Mouse (Mus musculus) intestine, embryonic 15.5 days (tissue): ENCODE data around the gene Tcp1. TPM values are rescaled to one million over a fixed set of nuclear protein-coding genes. Genes with fewer than 3 reads are reported as not detected.
"Not testable (repeated sequence)": the region's sequence is repeated elsewhere in the genome, so short reads cannot be mapped to it uniquely, and the experiment has no call there.

Source experiments
- ATAC-seq: fragments of 200-750 bp; cut with Nextera tagmentation; 2 replicates; pipeline ENCODE4 v1.8.0; 2017; ENCODE audit warnings: moderate TSS enrichment, moderate library complexity
- H3K27ac ChIP-seq: fragments of 300-500 bp; sonication (generic); 2 replicates; pipeline ENCODE4 v1.5.1; 2015; ENCODE audit warnings: mild to moderate bottlenecking, inconsistent platforms
- H3K27me3 ChIP-seq: fragments of 300-500 bp; sonication (generic); replicated peaks from 2 replicates; pipeline ENCODE4 v1.6.1; 2015; ENCODE audit warnings: inconsistent platforms
- H3K36me3 ChIP-seq: fragments of 300-500 bp; sonication (generic); 2 replicates; pipeline ENCODE4 v1.6.1; 2015; ENCODE audit warnings: inconsistent platforms
- H3K4me1 ChIP-seq: fragments of 300-500 bp; sonication (generic); replicated peaks from 2 replicates; pipeline ENCODE4 v1.6.1; 2015; ENCODE audit warnings: inconsistent platforms
- H3K4me2 ChIP-seq: fragments of 300-500 bp; sonication (generic); replicated peaks from 2 replicates; pipeline ENCODE4 v1.6.1; 2015; ENCODE audit warnings: mild to moderate bottlenecking, inconsistent platforms
- H3K4me3 ChIP-seq: fragments of 300-500 bp; sonication (generic); replicated peaks from 2 replicates; pipeline ENCODE4 v1.5.1; 2015; ENCODE audit warnings: inconsistent platforms
- H3K9ac ChIP-seq: fragments of 300-500 bp; sonication (generic); 2 replicates; pipeline ENCODE4 v1.6.1; 2015; ENCODE audit warnings: inconsistent platforms
- H3K9me3 ChIP-seq: fragments of 300-500 bp; sonication (generic); 2 replicates; pipeline ENCODE4 v1.6.1; 2016; ENCODE audit warnings: inconsistent platforms
- WGBS: fragments of 180-500 bp; shearing (Covaris S2); methylation state at CpG from one replicate; pipeline ENCODE4 v1.1.7; 2015; 5-methylcytosine and 5-hydroxymethylcytosine counted together
- polyA plus RNA-seq: library from polyadenylated mRNA; unstranded; fragments of >200 nt; fragmentation: Nextera tagmentation; extraction: Ambion mirVana; gene quantifications from 2 replicates; pipeline ENCODE4 v1.2.1, GENCODE M21; 2015

Tcp1 gene
- polyA plus RNA-seq, 1 experiment from 2014 or later: 437 TPM

GRCm38 (mm10) chr17:12916588-12917380 is 1.3 kb downstream of the Tcp1 start:
- Histone ChIP-seq H3K9ac (peak overlapping the region; percentile 96), H3K9me3 (no peaks in the 10 kb centered on the region), H3K4me2 (peak overlapping the region; percentile 57), H3K4me3 (peak overlapping the region; percentile 92), H3K27me3 (no peaks in the 10 kb centered on the region), H3K27ac (peak overlapping the region; percentile 92), H3K36me3 (peaks cover 29% of the 10 kb centered on the region), H3K4me1 (0 out of 2 replicates have a peak, but pooled peaks cover 3% of the 10 kb centered on the region)
- ATAC-seq: peak; percentile 65
- under 1% methylated on average over 40 of the region's 40 CpGs for WGBS

GRCm38 (mm10) chr17:12921073-12921472 is 5.6 kb downstream of the Tcp1 start:
- H3K36me3 ChIP-seq: peaks cover 54% of the 10 kb centered on the region
- WGBS: 84% methylated on average over 1 of the region's 1 CpGs
- ATAC-seq: no peak

GRCm38 (mm10) chr17:12925001-12925400 is 9.5 kb downstream of the Tcp1 start:
- Histone ChIP-seq H3K4me3 (no peak overlapping the region), H3K27ac (no peak overlapping the region), H3K27me3 (no peaks in the 10 kb centered on the region), H3K4me1 (no peaks in the 10 kb centered on the region), H3K9me3 (no peaks in the 10 kb centered on the region), H3K4me2 (no peak overlapping the region), H3K36me3 (peaks cover 48% of the 10 kb centered on the region), H3K9ac (no peak overlapping the region)
- WGBS: 89% methylated on average over 3 of the region's 3 CpGs
- no peak for ATAC-seq

More at GRCm38 (mm10) chr17:12921073-12921472, 5.6 kb downstream of the Tcp1 start:
- no peak overlapping the region for H3K4me2 ChIP-seq
- H3K9me3 ChIP-seq: no peaks in the 10 kb centered on the region
- H3K27me3 ChIP-seq: no peaks in the 10 kb centered on the region
- H3K27ac ChIP-seq: no peak overlapping the region
- H3K9ac ChIP-seq: no peak overlapping the region
- H3K4me3 ChIP-seq: no peak overlapping the region
- no peaks in the 10 kb centered on the region for H3K4me1 ChIP-seq

GRCm38 (mm10) chr17:12925703-12926180 is 10.2 kb downstream of the Tcp1 start:
- peak; percentile 64 for ATAC-seq
- H3K36me3 ChIP-seq: peaks cover 44% of the 10 kb centered on the region
- H3K27ac ChIP-seq: no peak overlapping the region
- no peak overlapping the region for H3K4me3 ChIP-seq
- no peaks in the 10 kb centered on the region for H3K4me1 ChIP-seq
- WGBS: 88% methylated on average over 8 of the region's 8 CpGs
- H3K9me3 ChIP-seq: no peaks in the 10 kb centered on the region
- H3K27me3 ChIP-seq: no peaks in the 10 kb centered on the region
- H3K4me2 ChIP-seq: no peak overlapping the region
- H3K9ac ChIP-seq: no peak overlapping the region

GRCm38 (mm10) chr17:12931576-12931975 is 16.1 kb downstream of the Tcp1 start:
- H3K9ac ChIP-seq, H3K4me3 ChIP-seq: not testable (repeated sequence)

GRCm38 (mm10) chr17:12935719-12936118 is 20.2 kb downstream of the Tcp1 start:
- WGBS: 51% methylated on average over 4 of the region's 4 CpGs
- Histone ChIP-seq H3K4me3 (no peak overlapping the region), H3K27ac (no peak overlapping the region), H3K9me3 (no peaks in the 10 kb centered on the region), H3K36me3 (no peaks in the 10 kb centered on the region), H3K9ac (no peak overlapping the region), H3K27me3 (no peaks in the 10 kb centered on the region), H3K4me1 (peaks cover 5% of the 10 kb centered on the region; the same call in 1 of the 2 replicates), H3K4me2 (no peak overlapping the region)
- peak; percentile 56 for ATAC-seq

More at GRCm38 (mm10) chr17:12931576-12931975, 16.1 kb downstream of the Tcp1 start:
- ATAC-seq, H3K4me1 ChIP-seq, H3K27me3 ChIP-seq, H3K27ac ChIP-seq, H3K36me3 ChIP-seq, H3K9me3 ChIP-seq, H3K4me2 ChIP-seq: not testable (repeated sequence)
- WGBS: 91% methylated on average over 5 of the region's 5 CpGs

GRCm38 (mm10) chr17:12937412-12937970 is 22.0 kb downstream of the Tcp1 start:
- 84% methylated on average over 2 of the region's 2 CpGs for WGBS
- no peak for ATAC-seq

GRCm38 (mm10) chr17:12938077-12938476 is 22.6 kb downstream of the Tcp1 start:
- Histone ChIP-seq H3K36me3 (peaks cover 3% of the 10 kb centered on the region; the same call in 1 of the 2 replicates), H3K4me2 (no peak overlapping the region), H3K9ac (no peak overlapping the region), H3K4me3 (no peak overlapping the region), H3K27me3 (no peaks in the 10 kb centered on the region), H3K27ac (no peak overlapping the region), H3K4me1 (peaks cover 6% of the 10 kb centered on the region; the same call in 1 of the 2 replicates), H3K9me3 (no peaks in the 10 kb centered on the region)
- 62% methylated on average over 2 of the region's 2 CpGs for WGBS
- no peak for ATAC-seq

More at GRCm38 (mm10) chr17:12937412-12937970, 22.0 kb downstream of the Tcp1 start:
- Histone ChIP-seq H3K9ac (no peak overlapping the region), H3K27ac (no peak overlapping the region), H3K4me2 (no peak overlapping the region), H3K4me1 (peaks cover 6% of the 10 kb centered on the region; the same call in 1 of the 2 replicates), H3K4me3 (no peak overlapping the region), H3K27me3 (no peaks in the 10 kb centered on the region), H3K9me3 (no peaks in the 10 kb centered on the region), H3K36me3 (no peaks in the 10 kb centered on the region)

GRCm38 (mm10) chr17:12939377-12940148 is 24.1 kb downstream of the Tcp1 start:
- not testable (repeated sequence) for H3K27me3 ChIP-seq, H3K9me3 ChIP-seq, H3K4me1 ChIP-seq, H3K36me3 ChIP-seq, H3K27ac ChIP-seq
- peak overlapping the region; percentile 35; the same call in 1 of the 2 replicates for H3K4me3 ChIP-seq
- WGBS: 46% methylated on average over 2 of the region's 12 CpGs
- 0 out of 2 replicates have a peak overlapping the region, but pooled peaks have one; percentile 39 for H3K9ac ChIP-seq
- ATAC-seq: peak; percentile 28; the same call in 1 of the 2 replicates
- peak overlapping the region; percentile 62 for H3K4me2 ChIP-seq

- Histone ChIP-seq H3K4me2 (peak within 1 kb of the TSS; percentile 62), H3K9ac (peak within 1 kb of the TSS; percentile 39; the same call in 1 of the 2 replicates), H3K36me3 (peaks cover 5% of the 10 kb centered on the region; the same call in 1 of the 2 replicates), H3K9me3 (no peaks in the 10 kb centered on the region), H3K27me3 (no peaks in the 10 kb centered on the region), H3K27ac (no peak within 1 kb of the TSS), H3K4me3 (peak within 1 kb of the TSS; percentile 35), H3K4me1 (peaks cover 6% of the 10 kb centered on the region; the same call in 1 of the 2 replicates)
- ATAC-seq: peak; percentile 81
- 7% methylated on average over 27 of the region's 27 CpGs for WGBS
These were observed 24.8 kb downstream of the Tcp1 start, which contains the start of gene Acat3 for GRCm38 (mm10) chr17:12940151-12940805. Gene Acat3, minus strand, starts transcription at chr17:12940600.

GRCm38 (mm10) chr17:12941543-12942260 is 26.2 kb downstream of the Tcp1 start:
- Histone ChIP-seq H3K9ac (no peak overlapping the region), H3K27ac (no peak overlapping the region), H3K4me1 (peaks cover 6% of the 10 kb centered on the region; the same call in 1 of the 2 replicates), H3K4me3 (no peak overlapping the region), H3K36me3 (peaks cover 8% of the 10 kb centered on the region), H3K4me2 (no peak overlapping the region), H3K27me3 (no peaks in the 10 kb centered on the region), H3K9me3 (no peaks in the 10 kb centered on the region)
- ATAC-seq: no peak
- 71% methylated on average over 8 of the region's 8 CpGs for WGBS
